Mouse (Mus musculus) common myeloid progenitor, adult 5-6 weeks (primary cell): Measurements from ENCODE around the gene Gpr137b. TPM values are rescaled to one million over a fixed set of nuclear protein-coding genes. Genes with fewer than 3 reads are reported as not detected.
"Not testable (repeated sequence)": the region's sequence is repeated elsewhere in the genome, so short reads cannot be mapped to it uniquely, and the experiment has no call there.

ENCODE experiments used
- ATAC-seq: replicated peaks from 2 replicates; pipeline ENCODE4 v1.8.0; 2016; ENCODE audit warnings: low read depth, mild to moderate bottlenecking, moderate TSS enrichment, inconsistent platforms; ENCODE audit not compliant: poor library complexity, severe bottlenecking
- total RNA-seq: library from RNA; stranded (forward); fragments of 200-1000, 187-1606 nt; gene quantifications from 2 replicates; pipeline ENCODE4 v1.2.3, GENCODE M21; 2017

The Gpr137b gene
- total RNA-seq, 1 experiment from 2014 or later, result 0.73 TPM

- 0 out of 2 replicates have a peak, but pooled peaks have one; percentile 47 for ATAC-seq
Measured at GRCm38 (mm10) chr13:13371436-13371835, 22.4 kb downstream of the Gpr137b start.

- not testable (repeated sequence) for ATAC-seq
Measured at GRCm38 (mm10) chr13:13366371-13366770, 27.4 kb downstream of the Gpr137b start.

GRCm38 (mm10) chr13:13363536-13363935 lies 30.3 kb downstream of the Gpr137b start:
- ATAC-seq, result not testable (repeated sequence)

GRCm38 (mm10) chr13:13362261-13362660 lies 31.6 kb downstream of the Gpr137b start:
- ATAC-seq, result not testable (repeated sequence)

- peak; percentile 71 for ATAC-seq
Measured at GRCm38 (mm10) chr13:13360045-13360444, 33.8 kb downstream of the Gpr137b start.

GRCm38 (mm10) chr13:13358602-13359001 lies 35.2 kb downstream of the Gpr137b start:
- ATAC-seq, result not testable (repeated sequence)

- not testable (repeated sequence) for ATAC-seq
Measured at GRCm38 (mm10) chr13:13358097-13358496, 35.7 kb downstream of the Gpr137b start.

GRCm38 (mm10) chr13:13352113-13352512 lies 41.7 kb downstream of the Gpr137b start:
- not testable (repeated sequence) for ATAC-seq

- ATAC-seq, result not testable (repeated sequence)
Measured at GRCm38 (mm10) chr13:13350681-13351080, 43.1 kb downstream of the Gpr137b start.

GRCm38 (mm10) chr13:13349288-13349687 lies 44.5 kb downstream of the Gpr137b start:
- ATAC-seq, result 0 out of 2 replicates have a peak, but pooled peaks have one; percentile 52

GRCm38 (mm10) chr13:13347634-13348412 lies 46.0 kb downstream of the Gpr137b start:
- not testable (repeated sequence) for ATAC-seq

- ATAC-seq, result not testable (repeated sequence)
Measured at GRCm38 (mm10) chr13:13337361-13337760, 56.5 kb downstream of the Gpr137b start.

GRCm38 (mm10) chr13:13328876-13329275 lies 64.9 kb downstream of the Gpr137b start:
- peak; percentile 87 for ATAC-seq

Other genes with a start within 250 kb of the Gpr137b start
- gene Prl2c5, start 211.3 kb downstream of the Gpr137b start, total RNA-seq, result not detected in 2 replicates
- gene Nid1, start 43.5 kb upstream of the Gpr137b start, total RNA-seq, result not detected in 2 replicates
- gene Lyst, start 196.4 kb upstream of the Gpr137b start, total RNA-seq, result 22.9 and 25.0 TPM in 2 replicates